8 mouse cellular contexts compared by ENCODE assay signal in genomic region chr17:6782611-6783005, GRCm38 (mm10). TPM values are rescaled to one million over a fixed set of nuclear protein-coding genes. Genes with fewer than 3 reads are reported as not detected.
DNase-seq lines count a peak whose midpoint lies in the region; ATAC-seq and TF ChIP-seq lines count a peak whose summit lies in the region.

Ezr (minus strand) TSS chr17:6782784.

- H3K9me3 ChIP-seq in forebrain, embryonic 16.5 days (ENCODE audit: control insufficient read depth, low read length): no peaks in the 10 kb centered on the region
- H3K9me3 ChIP-seq in lung, embryonic 15.5 days: no peaks in the 10 kb centered on the region

- intact Hi-C loops in heart, postnatal 25 days (cut with DNase I): loop anchor here (2.0 to 5.0 kb wide), 2 partner anchors 40 to 46 kb away; no protein-coding TSS in a partner anchor

- under 1% methylated on average over 52 of the region's 52 CpGs for WGBS in forebrain, embryonic 16.5 days
- WGBS in lung, embryonic 15.5 days: under 1% methylated on average over 52 of the region's 52 CpGs

- H3K36me3 ChIP-seq in forebrain, embryonic 16.5 days (ENCODE audit: control insufficient read depth, insufficient read depth): no peaks in the 10 kb centered on the region
- H3K36me3 ChIP-seq in lung, embryonic 15.5 days: no peaks in the 10 kb centered on the region

- H3K4me3 ChIP-seq in forebrain, embryonic 16.5 days (replicated peaks; ENCODE audit: low read length): peak within 1 kb of the TSS; percentile 77
- peak within 1 kb of the TSS; percentile 70 for H3K4me3 ChIP-seq in layer of hippocampus, adult 2 months
- peak within 1 kb of the TSS; percentile 85 for H3K4me3 ChIP-seq in lung, embryonic 15.5 days

- TF ChIP-seq CTCF in layer of hippocampus, adult 2 months (conservative IDR thresholded peaks at IDR 0.05): no peak

- peak; percentile 79 for ATAC-seq in forebrain, embryonic 16.5 days
- ATAC-seq in lung, embryonic 15.5 days (ENCODE audit: borderline replicate concordance, extremely low read depth, low FRiP score, low TSS enrichment): peak; percentile 85

- H3K27me3 ChIP-seq in forebrain, embryonic 16.5 days (replicated peaks; ENCODE audit: control insufficient read depth, insufficient read depth, low read length): no peaks in the 10 kb centered on the region
- H3K27me3 ChIP-seq in lung, embryonic 15.5 days: peaks cover 19% of the 10 kb centered on the region

- DNase-seq in MEL-GATA-1-ER (ENCODE audit: extremely low read depth, low read depth): peak; percentile 70
- peak; percentile 79 to 84 for DNase-seq in cerebellum, adult 18-20 months
- DNase-seq in heart, postnatal 25 days (ENCODE audit: low spot score): peak; percentile 79
- peak; percentile 60 to 66 for DNase-seq in layer of hippocampus, adult 2 months (ENCODE audit: low spot score in 2 of 2)
- DNase-seq in ovary, postnatal 10 days (ENCODE audit: low spot score): peak; percentile 70
- peak; percentile 91 to 93 for DNase-seq in thymus, postnatal 10 days (ENCODE audit: low spot score in 2 of 2)

- H3K9ac ChIP-seq in forebrain, embryonic 16.5 days (replicated peaks; ENCODE audit: low read depth, low read length): peak within 1 kb of the TSS; percentile 79
- H3K9ac ChIP-seq in lung, embryonic 15.5 days: peak within 1 kb of the TSS; percentile 83

- H3K4me1 ChIP-seq in forebrain, embryonic 16.5 days (replicated peaks; ENCODE audit: control insufficient read depth, insufficient read depth, low read length): peaks cover 42% of the 10 kb centered on the region
- H3K4me1 ChIP-seq in lung, embryonic 15.5 days: peaks cover 44% of the 10 kb centered on the region

- peak within 1 kb of the TSS; percentile 44; the same call in 1 of the 2 replicates for H3K27ac ChIP-seq in forebrain, embryonic 16.5 days (ENCODE audit: low read length)
- peak within 1 kb of the TSS; percentile 77 for H3K27ac ChIP-seq in layer of hippocampus, adult 2 months
- peak within 1 kb of the TSS; percentile 96 for H3K27ac ChIP-seq in lung, embryonic 15.5 days

- H3K4me2 ChIP-seq in forebrain, embryonic 16.5 days (ENCODE audit: low read length): peak within 1 kb of the TSS; percentile 80
- H3K4me2 ChIP-seq in lung, embryonic 15.5 days: peak within 1 kb of the TSS; percentile 93

RNA-seq across cellular contexts. Expression of gene Ezr, which starts in this region (rescaled TPM):
- polyA plus RNA-seq in forebrain, embryonic 16.5 days (2015; fragmentation: Nextera tagmentation; extraction: Ambion mirVana): 100 and 127 TPM in 2 replicates
- total RNA-seq in heart, postnatal 25 days (2021): 10 to 100 TPM; 39.3 to 43.6 TPM
- total RNA-seq in layer of hippocampus, adult 2 months (2021): 10 to 100 TPM; 48.0 to 51.1 TPM
- 125 and 140 TPM in 2 replicates for polyA plus RNA-seq in lung, embryonic 15.5 days (2015; fragmentation: Nextera tagmentation; extraction: Ambion mirVana)

Comparison
In these comparisons a context has a peak if more than half of its experiments do, and no peak if none do; other contexts are left out.
1. Peak in every context shown above with its lines: DNase-seq, ATAC-seq, H3K4me3 ChIP-seq and H3K27ac ChIP-seq.
2. H3K27ac ChIP-seq: peak in every context shown above with its lines; median percentile 96 in lung, embryonic 15.5 days; 77 in layer of hippocampus, adult 2 months; 44 in forebrain, embryonic 16.5 days.